Mouse (Mus musculus): ENCODE results near the gene Ide. TPM values are rescaled to one million over a fixed set of nuclear protein-coding genes. Genes with fewer than 3 reads are reported as not detected.

Ide gene
- total RNA-seq (2015; ENCODE audit: low replicate concordance) (22.7 and 24.7 TPM in 2 replicates), total RNA-seq (2017; ENCODE audit: low replicate concordance) (20.5 and 23.3 TPM in 2 replicates)

DNA sequence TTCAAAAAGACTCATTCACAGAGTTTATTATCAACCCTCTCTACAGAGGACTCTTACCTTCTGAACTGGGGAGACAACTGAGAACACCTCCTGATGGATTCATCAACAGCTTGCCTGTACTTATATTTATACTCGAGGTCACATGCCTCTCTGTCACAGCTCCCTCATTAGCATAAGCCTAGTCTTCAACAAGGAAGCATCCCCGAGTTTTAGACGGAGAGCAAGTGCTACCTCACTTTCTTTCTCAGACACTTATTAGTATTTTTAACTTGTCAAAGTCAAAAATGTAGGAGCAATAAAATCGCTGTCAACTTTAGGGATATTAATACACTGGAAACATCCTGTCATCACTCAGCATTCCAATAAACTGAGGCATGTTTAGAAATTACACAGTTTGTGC lies at the start of gene Ide:
Ide (minus strand) TSS at position 101 of the 400 bp plus-strand sequence.
- ATAC-seq (replicated peaks; ENCODE audit: low FRiP score, poor library complexity, severe bottlenecking): no peak

DNA sequence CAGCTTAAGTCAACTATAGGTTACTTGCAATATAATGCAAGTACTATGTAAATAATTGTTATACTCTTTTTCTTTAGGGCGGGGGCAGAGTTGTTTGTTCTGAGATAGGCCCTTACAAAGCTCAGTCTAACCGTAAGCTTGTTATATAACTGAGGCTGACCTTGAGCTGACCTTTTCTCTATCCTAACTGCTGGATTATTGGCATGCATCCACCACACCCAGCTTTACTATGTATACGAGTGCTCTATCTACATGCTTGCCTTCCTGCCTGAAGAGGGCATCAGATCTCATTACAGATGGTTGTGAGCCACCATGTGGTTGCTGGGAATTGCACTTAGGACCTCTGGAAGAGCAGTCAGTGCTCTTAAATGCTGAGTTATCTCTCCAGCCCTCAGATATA lies 48.5 kb upstream of the Ide start:
- ATAC-seq (replicated peaks; ENCODE audit: low FRiP score, poor library complexity, severe bottlenecking): no peak

DNA sequence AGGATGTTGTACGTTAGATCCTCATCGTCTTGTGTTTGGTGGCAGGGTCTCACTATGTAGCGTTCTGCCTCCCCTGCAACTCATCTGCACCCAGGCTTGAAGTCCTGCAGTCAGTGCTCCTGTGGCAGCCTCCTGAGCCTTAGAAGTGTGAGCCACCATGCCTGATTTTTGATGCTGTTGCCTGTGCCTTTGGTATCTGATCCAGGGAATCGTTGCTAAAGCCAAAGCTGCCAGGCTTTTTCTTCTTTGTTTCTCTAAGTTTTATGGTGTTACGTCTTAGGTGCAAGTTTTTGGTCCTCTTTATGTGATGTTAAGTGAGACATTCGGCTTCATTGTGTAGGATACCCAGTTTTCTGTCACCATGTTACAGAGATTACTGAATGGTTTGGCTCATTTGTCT lies 41.2 kb upstream of the Ide start:
- no peak for ATAC-seq (replicated peaks; ENCODE audit: low FRiP score, poor library complexity, severe bottlenecking)

DNA sequence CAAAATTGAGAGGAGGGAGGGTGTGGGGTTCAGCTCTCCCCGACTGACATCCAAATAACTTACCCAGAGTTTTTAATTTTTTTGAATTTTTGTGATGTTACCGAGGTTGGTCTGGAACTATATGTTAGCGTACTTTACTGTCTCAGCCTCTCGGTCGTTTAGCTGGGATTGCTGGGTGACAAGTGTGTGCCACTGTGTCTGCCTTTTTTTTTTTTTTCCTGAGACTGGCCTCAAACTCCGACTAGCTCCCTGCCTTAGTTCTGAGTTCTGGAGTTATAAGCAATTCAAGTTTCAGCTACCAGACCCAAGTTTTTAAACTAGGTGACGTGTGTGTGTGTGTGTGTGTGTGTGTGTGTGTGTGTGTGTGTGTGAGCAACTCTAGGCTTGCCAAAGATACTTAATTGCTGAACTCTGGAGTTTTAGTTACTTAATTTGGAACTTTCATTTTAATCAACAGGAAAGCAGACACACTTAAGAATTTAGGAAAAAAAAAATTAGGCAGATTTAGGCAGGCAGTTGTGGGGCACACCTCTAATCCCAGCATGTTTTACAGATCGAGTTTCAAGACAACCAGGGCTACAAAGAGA lies 39.8 kb upstream of the Ide start:
- no peak for ATAC-seq (replicated peaks; ENCODE audit: low FRiP score, poor library complexity, severe bottlenecking)

DNA sequence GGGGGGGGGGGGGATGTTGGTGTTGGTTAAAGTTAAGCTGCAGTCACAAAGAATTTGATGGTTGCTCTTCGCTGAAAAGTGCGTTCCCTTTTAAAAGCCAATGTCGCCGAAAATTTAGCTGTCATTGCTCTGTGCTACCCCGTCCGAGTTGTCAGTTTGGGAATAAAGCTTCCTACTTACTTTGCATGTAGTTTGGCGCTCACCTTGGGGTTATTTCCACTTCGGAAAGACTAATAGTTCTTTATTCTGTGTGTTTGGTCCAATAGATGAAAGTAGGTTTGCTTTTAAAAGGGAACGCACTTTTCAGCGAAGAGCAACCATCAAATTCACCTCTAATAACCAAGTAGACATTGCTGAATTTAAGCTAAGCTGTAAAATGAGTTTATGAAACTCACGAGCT lies 39.2 kb upstream of the Ide start:
- ATAC-seq (replicated peaks; ENCODE audit: low FRiP score, poor library complexity, severe bottlenecking): no peak

DNA sequence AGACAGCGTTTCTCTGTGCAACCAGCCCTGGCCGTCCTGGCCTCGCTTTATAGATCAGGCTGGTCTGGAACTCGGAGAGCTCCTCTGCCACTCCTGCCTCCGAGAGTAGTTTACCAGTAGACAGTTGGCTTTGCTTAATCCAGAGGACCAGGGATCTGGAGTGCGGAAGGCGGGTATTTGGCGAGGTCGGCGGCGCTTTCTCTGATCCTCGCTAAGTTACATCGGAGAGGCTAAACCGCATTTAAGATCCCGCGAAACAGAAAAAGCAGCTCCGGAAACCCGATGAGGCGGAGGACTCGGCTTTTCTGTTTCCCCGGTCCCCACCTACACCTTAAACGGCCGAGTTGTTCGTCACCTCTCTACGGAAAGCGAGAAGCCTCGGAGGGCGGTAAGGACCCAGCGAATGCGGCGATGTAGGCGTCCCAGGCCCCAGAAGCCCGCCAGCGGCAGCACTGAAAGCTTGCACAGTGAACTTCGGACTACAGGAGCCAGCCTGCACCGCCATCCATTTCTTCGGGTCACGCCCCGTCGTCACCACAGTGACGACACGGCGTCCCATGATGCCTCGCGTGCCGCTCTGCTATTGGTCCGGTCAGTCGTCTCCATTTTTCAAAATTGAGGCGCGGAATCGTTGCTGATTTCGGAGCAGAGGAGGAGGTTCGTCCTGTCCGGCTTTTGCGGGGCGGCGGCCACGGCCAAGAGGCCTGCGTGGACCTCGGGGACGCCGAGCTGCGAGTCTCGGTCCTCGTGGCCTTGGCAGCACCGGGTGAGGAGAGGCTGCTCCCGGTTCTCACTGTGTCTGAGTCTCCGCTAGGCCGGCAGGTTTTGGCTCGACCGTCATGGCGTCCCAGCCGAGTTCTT lies 38.3 kb upstream of the Ide start, which contains the start of gene Kif11:
Kif11 (plus strand) TSS at position 649 of the 861 bp plus-strand sequence.
- peak; percentile 90 for ATAC-seq (replicated peaks; ENCODE audit: low FRiP score, poor library complexity, severe bottlenecking)

DNA sequence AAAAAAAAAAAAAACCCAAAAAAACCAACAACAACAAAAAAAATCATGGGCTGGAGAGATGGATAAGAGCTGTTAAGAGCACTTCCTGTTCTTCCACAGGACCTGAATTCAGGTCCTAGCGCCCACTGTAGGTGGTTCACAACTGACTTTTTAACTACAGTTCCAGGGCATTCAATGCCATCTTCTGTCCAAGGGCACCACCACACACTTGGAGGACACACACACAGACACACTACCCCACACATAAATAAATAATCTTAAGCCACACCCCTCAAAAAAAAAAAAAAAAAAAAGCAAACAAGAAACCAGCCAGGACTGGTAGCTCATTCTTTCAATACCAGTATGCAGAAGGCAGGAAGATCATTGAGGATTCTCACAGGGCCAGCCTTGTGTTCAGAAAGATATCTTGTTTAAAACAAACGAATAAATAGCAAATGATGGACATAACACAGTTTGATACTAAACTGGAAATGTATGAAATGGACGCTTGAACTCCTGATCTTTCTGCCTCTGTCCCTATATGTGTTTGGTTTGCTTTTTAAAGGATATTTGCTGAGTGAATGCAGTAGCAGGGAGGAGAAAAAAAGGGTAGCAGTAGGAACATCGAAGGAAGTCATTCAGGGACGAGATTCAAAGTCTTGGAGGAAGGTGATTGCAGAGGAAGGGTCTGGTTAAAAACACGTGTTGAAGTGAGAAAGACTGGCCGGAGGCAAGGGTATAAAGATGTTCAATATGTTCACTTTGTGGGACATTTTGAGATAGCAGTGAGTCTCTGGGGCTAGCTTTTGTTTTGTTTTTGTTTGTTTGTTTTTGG lies 37.5 kb upstream of the Ide start:
- ATAC-seq (replicated peaks; ENCODE audit: low FRiP score, poor library complexity, severe bottlenecking): peak; percentile 48

DNA sequence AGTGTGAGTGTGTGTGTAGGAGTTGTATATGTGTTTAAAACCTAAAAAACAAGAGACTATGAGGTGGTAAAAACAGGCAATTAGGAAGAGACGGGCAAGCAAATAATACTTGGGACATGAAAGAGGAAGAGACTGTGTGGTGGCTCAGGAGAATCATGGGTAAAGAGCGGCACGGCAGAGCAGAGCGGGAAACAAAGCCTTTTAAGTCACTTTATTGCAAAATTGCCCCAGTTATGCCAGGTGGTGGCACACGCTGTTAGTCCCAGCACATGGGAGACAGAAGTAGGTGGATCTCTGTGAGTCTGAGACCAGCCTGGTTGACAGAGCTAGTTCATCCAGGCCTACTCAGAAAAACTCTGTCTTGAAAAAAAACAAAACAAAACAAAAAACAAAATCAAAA lies 32.7 kb upstream of the Ide start:
- no peak for ATAC-seq (replicated peaks; ENCODE audit: low FRiP score, poor library complexity, severe bottlenecking)

DNA sequence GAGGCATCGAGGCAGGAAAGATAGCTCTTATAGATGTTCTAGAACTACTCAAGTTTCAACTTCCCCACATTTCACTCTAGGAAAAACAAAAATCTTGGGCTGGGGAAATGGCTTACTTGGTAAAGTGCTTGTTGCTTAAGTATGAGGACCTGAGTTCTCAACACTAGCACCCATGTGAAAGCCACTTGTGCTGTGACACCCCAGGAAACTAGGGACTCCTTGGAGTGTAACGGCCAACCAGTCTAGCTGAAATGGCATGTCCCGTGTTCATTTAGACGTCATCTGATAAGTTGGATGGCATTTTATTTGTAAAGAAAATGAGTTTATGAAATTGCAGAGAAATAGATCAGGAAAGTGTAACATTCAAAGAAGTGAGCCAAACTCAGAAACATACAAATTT lies 32.3 kb upstream of the Ide start:
- no peak for ATAC-seq (replicated peaks; ENCODE audit: low FRiP score, poor library complexity, severe bottlenecking)

DNA sequence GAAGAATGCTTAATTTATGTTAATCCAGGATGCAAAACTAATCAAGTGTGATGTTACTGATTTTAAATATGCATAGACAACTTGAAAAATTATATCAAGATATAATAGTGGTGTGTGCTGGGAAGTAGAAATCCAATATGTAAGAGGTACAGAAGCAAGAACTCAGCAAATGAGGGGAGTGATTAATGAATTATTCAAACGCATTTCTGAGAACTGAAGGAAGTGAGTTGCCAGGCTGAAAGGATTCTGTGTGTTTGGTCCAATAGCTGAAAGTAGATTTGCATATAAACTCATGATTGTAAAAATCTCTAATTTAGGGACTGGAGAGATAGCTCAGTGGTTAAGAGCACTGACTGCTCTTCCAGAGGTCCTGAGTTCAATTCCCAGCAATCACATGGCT lies 31.3 kb upstream of the Ide start:
- no peak for ATAC-seq (replicated peaks; ENCODE audit: low FRiP score, poor library complexity, severe bottlenecking)

DNA sequence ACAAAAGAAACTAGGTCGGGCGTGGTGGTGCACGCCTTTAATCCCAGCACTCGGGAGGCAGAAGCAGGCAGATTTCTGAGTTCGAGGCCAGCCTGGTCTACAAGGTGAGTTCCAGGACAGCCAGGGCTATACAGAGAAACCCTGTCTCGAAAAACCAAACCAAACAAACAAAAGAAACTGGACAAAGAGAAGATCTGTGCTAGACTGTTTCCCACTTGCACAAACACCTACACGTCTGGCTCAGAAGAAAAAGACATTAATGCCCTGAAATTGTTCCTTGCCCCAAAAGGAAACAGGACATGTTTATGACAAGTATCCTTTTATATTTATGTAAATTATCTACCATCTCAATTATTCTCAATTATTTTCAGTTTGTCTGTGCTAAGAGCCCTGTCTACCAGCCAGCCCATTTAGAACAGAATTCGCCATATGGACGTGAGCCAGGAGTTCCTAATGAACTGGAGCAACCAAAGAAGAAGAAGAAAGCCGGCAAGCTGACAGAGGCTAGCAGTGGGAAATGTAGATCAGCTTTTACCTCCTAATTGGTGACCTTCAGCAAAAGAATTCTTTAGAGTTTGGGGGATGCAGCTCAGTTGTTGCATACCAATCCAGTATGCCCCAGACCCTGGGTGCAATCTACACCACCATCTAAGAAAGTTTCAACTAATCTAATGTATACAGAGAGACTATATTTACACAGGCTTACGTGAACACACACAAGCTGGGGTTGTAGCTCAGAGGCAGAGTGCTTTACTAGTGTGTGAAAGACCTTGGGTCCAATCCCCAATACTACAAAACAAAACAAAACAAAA lies 25.7 kb upstream of the Ide start:
- ATAC-seq (replicated peaks; ENCODE audit: low FRiP score, poor library complexity, severe bottlenecking): no peak

DNA sequence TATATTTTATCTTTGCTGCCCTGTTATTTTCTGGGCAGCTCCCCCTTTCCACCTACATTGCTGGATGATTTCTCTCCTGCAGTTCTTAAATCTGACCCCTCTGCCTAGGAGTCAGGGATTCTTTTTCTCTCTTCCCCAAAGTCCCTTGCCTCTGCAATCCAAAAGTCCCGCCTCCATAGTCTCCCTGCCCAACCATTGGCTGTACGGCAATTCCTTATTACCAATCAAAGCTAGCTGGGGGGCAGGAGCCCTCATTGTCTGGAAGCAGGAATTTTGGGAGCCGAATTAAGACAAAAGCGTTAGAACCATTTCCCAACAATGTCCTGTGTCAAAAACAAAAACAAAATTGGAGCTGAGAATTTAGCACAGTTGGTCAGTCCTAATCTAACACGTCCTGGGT lies 24.9 kb upstream of the Ide start:
- ATAC-seq (replicated peaks; ENCODE audit: low FRiP score, poor library complexity, severe bottlenecking): no peak

DNA sequence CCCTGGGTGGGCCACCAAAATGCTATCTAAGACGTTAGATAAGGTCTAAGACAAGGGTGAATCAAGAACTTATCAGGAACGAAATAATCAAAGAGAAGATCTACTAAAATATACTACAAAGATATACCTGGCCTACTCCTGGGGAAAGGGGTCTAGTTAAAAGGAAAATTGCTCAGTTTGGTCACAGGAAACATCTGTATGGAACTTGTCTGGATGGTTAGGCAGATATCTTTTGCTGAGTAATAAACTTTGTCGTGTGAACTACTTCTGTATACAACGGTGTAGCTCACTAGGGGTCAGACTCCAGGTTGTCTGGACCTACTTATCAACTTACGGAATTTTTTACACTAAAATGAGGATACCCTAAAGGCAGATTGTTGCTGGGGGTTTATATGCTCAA lies 22.4 kb upstream of the Ide start:
- ATAC-seq (replicated peaks; ENCODE audit: low FRiP score, poor library complexity, severe bottlenecking): no peak

DNA sequence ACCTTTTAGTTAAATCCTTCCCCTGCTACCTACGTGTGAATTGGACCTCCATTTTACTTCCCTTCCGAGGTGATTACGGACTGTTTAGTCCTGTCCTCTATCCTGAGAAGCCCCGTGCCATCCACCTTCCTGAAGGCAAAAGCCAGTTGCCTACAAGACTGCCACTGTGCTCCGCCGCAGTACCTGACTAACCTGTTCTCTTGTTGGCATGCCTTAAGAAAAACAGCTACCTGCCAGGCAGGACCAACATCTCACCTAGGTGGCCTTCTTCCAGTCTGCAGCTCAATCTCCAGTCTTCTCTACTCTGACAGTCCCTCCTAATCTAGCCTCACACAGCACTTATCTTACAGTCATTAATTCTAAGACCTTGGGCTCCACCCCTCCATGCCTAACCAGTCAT lies 15.7 kb upstream of the Ide start:
- no peak for ATAC-seq (replicated peaks; ENCODE audit: low FRiP score, poor library complexity, severe bottlenecking)

DNA sequence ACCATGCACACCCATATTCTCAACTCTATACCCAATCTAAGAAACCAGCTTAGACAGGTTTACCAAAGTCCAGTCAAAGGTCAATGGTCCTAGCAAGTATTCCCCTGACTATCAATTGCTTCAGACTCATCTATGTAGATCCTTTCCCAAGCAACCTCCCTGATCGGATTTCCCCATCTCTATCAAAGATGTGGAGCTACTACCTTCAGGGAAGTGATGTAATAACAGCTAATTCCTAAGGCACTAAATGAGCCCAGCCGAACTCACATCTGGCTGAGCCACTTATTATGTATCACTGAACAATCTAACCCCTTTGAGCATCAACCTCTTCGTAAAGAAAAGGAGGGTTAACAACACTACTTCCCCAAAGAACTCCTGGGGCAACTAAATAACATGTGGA lies 15.1 kb upstream of the Ide start:
- ATAC-seq (replicated peaks; ENCODE audit: low FRiP score, poor library complexity, severe bottlenecking): no peak

DNA sequence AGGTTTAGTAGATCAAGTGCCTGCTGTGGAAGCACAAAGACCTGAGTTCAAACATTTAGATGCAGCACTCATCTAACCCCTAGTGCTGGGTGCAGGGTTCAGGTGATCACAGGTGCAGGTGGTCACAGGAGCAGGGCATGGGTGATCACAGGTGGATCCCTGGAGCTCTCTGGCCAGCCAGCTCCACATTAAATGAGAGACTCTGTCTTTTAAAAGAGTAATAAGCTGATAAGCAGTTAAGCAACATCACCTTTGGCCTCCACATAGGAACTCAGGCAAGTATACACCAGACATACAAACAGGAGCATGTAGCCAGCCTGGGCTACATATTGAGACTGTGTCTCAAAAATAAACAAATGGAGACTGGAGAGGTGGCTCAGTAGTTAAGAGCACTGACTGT lies 11.3 kb upstream of the Ide start:
- no peak for ATAC-seq (replicated peaks; ENCODE audit: low FRiP score, poor library complexity, severe bottlenecking)

DNA sequence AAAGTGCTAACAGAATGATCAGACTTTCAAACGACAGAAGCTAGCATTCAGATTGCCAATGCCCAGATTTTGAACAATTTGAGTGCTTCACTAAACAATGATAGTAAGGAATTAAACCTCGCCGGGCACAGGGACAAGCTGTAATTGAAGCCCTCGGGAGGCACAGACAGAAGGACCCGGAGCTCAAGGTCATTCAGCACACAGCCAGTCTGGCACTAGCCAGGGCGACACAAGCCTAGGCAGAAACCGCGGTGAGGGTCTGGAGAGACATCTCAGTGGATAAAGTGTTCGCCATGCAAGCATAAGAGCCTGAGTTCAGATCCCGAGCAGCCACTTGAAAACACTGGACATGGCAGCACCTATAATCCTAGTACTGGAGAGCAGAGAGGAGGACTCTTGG lies 10.7 kb upstream of the Ide start:
- ATAC-seq (replicated peaks; ENCODE audit: low FRiP score, poor library complexity, severe bottlenecking): no peak

DNA sequence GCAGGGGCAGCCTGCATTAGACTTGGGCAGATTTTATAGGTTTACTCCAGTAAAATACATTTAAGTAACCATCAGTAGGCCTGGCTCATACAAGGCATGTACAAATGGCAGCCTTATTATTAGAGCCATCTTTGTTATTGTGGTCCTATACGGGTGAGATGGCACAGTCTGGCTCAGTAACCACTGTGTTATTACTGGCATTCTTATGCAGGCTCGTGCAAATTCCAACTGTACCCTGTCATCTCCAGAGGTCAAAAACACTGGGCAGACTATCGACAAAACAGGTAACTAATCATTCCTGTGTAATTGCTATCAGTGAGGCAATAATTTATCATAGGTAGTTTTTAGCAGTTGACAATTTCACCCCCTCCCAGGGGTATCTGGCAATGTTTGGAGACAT lies 8.6 kb upstream of the Ide start:
- ATAC-seq (replicated peaks; ENCODE audit: low FRiP score, poor library complexity, severe bottlenecking): no peak

DNA sequence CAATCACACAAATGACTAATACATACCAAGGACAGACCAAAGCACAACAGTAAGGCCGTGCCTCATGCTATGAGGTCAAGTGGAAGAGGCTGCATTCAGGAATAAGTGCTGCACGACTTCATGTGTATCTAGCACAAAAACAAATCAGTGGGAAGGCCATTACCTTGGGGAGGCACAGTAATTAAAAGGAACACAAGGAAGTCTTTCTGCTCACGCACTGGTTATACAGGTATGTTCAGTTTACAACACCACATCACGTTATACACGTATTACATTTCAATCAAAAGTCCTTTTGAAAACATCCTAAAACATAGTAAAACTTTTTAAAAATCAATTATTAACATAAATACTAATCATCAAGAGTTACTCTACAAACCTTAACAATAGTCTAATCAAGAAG lies 6.2 kb upstream of the Ide start:
- no peak for ATAC-seq (replicated peaks; ENCODE audit: low FRiP score, poor library complexity, severe bottlenecking)

DNA sequence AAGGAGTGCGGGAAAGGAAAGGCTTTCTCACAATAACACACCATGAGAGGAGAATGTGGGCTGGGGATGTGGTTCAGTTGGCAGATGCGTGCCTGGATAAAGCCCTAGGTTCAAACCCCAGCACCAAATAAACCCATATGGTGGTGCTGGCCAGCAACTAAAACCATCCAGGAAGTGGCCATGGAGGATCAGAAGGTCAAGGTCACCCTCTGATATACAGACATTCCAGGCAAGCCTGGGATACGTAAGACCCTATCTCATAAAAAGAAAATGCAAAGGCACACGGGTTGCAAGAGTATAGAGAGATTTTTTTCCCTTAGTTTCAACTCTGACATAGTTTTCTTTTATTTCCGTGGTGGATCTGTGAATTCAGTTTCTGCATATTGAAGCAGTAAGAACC lies 3.3 kb upstream of the Ide start:
- ATAC-seq (replicated peaks; ENCODE audit: low FRiP score, poor library complexity, severe bottlenecking): no peak
